Mouse (Mus musculus) adrenal gland, postnatal 10 days (tissue): ENCODE measurements around the gene Gm21985. TPM values are rescaled to one million over a fixed set of nuclear protein-coding genes. Genes with fewer than 3 reads are reported as not detected.
"Not testable (repeated sequence)": the region's sequence is repeated elsewhere in the genome, so short reads cannot be mapped to it uniquely, and the experiment has no call there.

Experiments used
- DNase-seq: peaks from one replicate; pipeline ENCODE4 v3.0.0; 2021; ENCODE audit warnings: mixed read lengths
- total RNA-seq, 2 experiments: library from RNA; stranded (reverse); gene quantifications; 2 replicates each; pipeline ENCODE4 v1.2.3; 2021

Gene Gm21985
- total RNA-seq, 2 experiments from 2014 or later, result 0.54 TPM; not detected in 1

DNA sequence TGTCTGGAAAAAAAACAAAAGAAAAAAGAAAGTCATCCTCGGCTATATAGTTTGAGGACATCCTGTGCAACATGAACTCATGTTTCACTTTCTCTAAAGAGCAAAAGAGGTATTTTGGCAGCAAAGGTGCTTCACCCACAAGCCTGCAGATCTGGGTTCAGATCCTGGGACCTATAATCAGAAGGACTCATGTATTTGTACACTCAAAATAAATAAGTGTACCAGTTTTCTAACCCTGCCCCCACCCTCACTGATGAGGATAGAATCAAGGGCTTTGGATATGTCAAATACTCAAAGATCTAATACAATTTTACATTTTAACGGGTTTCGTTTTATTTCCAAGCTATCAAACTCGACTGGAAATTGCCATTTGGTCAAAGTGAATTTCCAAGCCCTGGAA, 1.8 kb upstream of the Gm21985 start:
- no peak for DNase-seq

DNA sequence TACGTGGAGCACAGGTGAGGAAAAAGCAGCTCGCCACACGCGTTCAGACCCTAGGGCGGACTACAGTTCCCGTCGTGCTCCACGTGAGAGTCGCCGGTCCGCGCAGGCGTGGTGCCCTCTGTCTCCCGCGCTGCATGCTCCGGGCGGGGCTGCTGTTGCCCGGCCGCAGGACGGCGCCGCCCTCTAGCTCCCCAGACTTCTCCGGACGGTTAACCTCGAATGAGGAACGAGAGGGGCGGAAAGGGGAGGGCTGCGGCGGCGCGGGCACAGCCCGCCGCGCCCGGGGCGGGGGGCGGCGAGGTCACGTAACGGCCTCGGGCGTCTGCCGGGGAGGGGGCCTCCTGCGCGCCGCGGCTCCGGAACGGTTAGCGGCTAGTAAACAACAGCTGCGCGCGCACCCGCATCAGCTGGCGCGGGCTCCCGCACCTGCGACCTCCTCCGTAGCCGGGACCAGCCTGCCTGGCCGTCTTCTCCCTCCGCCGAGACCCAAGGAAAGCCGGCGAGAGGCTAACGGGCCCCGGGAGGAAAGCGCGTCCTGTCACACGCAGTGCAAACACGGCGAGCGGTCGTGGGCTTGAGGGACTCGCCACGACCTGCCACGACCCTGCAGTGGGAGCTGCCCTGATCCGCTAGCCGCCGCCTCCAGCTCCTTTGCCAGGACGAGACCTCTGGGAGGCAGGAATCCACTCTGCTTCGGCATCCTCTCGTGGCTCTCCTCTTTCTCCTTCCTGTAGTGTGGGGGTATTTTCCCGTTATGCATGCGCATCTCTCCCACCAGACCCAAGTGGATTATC, 469 bp upstream of the Gm21985 start, which contains the start of gene Slc12a6:
Slc12a6 (plus strand) TSS at position 378 of the 794 bp plus-strand sequence.
- DNase-seq, result peak; percentile 95

DNA sequence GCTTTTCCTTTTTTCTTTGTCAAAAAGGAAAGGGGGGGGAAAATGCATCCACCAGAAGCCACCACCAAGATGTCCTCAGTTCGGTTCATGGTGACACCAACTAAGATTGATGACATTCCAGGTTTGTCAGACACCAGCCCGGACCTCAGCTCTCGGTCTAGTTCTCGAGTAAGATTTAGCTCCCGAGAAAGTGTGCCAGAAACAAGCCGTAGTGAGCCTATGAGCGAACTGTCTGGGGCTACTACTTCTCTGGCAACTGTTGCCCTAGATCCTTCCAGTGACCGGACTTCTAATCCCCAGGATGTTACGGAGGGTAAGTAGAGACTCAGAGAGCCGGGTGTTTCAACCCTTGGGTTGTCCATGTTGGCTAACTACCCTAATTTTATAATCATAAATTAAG, 666 bp downstream of the Gm21985 start:
- DNase-seq, result peak; percentile 18

DNA sequence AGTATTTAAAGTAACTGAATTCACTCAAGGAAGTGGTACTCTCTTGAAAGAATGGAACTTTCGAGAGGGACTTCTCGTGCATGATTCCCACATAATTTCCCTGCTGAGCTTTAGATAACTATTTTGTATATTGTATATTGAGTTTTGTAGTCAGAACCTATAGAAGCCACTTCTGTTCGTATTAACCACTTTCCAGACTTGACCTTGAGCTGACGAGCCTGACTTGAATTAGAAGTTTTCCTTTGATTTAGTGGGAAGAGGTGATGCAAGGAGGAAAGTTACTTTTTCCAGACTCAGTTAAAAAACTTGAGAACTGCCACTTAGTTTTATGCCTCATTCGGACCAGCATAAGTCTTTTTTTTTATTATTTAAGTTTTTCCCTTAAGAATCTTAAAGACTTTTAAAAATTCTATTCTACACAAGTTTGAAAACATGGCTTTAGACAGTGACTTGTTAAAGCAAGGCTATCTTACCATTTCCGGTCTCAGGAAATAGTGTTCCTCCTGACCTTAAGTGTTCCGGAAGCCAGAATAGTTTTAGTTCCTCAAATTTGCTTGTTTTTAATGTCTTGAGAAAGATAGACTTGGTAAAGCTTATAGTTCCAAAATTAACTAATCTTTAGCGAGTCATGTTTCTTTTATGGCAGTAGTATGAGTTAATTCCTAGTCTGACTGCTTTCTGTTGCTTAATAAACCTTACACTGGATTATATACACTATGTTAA, 1.6 kb downstream of the Gm21985 start:
- no peak for DNase-seq

DNA sequence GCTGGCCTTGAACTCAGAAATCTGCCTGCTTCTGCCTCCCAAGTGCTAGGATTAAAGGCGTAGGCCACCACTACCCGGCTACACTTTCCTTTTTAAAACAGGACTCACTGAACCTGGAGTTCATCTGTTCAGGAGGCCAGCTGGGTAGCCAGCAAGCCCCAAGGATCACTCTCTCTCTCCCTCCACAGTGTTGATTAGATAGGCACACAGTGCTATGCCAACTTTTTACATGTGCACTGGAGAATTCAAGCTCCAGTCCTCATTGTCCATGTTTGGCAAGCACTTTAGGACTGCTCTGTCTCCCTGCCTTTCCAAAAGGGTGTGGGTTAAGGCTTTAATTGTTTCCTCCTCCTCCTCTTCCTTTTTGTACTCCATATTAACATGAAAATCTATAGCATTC, 3.9 kb downstream of the Gm21985 start:
- DNase-seq, result no peak

DNA sequence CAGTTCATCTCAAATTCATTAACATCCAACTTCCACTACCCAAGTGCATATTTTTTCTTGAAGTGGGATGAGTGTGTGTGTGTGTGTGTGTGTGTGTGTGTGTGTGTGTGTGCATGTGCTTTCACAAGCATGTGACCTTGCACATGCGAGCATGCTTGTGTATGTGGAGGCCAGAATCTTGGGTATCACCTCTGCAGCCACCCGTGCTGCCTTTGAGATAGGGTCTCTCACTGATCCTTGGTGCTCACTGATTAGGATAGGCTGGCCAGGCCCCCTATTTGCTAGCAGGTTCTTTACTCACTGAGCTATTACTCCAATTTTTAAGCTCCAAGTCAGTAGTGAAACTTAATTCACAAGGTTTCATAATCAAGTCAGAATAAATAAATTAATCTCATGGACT, 6.8 kb downstream of the Gm21985 start:
- DNase-seq, result no peak

DNA sequence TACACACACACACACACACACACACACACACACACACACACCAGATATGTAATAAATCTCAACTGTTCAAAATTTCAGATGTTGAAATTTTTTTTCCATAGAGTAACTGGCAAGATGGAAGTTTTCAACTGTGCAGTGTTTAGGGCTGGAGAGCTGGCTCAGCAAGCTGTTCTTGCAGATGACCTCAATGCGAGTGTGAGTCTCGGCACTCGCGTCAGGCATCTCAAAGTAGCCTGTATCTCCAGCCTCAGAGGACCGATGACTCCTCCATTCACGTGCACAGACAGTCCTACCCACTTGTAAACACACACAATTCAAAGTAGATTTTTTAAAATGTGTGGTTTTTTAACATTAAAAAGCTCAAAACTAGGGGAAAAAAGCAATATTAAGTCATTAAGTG, 7.4 kb downstream of the Gm21985 start:
- DNase-seq, result no peak

DNA sequence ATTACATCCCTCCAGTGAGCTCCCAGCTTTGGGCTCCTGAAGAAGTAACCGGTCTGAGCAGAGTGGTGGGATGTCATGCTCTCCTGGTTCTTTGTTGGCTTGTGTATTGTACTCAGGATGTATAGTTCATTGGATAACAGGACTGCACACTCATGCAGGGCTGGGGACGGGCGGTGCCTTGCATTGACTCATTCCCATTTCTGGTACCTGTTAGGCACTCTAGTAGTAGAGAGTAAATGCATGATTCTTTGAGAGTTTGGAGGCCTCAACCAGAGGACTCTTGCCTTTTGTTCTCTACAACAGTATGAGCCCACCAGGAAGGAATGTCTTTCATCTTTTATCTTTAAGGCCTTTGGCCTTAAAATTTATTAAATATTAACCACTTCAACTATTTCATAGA, 10.8 kb downstream of the Gm21985 start:
- no peak for DNase-seq

DNA sequence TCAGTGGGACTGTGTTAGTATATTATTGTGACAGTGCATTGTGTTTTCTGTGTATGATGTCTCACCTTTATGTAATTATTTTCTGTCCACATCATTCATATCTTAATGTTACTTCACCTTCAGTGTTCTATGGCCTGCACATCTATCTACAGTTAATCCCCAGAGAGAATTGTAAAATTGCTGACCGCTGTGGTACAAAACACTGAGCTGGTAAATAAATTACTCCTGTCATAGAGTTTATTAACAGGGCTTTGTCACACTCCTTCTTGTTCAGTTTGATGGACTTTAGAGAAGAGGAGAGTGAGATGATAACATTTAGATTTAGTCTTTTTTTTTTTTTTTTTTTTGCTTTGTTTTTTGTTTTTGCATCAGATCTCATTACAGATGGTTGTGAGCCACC, 16.7 kb downstream of the Gm21985 start:
- DNase-seq, result no peak

DNA sequence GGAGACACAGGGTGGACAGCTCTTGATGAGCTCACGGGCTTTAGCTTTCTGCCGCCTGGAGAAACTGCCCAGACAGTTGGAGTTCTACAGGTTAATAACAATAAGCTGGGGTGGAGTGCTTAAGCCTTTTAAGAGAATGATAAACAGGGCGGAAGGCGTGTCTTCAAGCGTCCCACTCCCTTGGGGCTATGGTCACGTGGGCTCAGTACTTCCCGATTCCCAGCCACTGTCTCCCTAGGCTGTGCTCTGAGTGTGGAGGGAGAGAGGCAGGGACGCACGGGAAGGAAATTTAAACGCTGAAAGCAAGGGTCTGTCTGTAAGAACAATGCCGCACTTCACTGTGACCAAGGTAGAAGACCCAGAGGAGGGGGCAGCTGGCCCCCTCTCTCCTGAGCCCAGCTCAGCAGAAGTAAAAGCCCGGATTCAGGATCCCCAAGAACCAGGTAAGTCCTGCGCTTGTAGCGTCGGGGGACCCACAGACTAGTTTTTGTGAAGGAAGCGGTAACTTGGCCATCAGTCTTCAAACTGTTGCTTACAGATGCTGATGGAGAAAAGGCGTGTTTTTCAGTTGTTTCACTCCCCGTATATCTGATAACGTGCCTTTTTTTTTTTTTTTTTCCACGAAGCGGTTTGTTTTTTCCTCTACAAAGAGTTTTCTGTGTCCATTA, 18.4 kb downstream of the Gm21985 start:
- DNase-seq, result peak; percentile 75

DNA sequence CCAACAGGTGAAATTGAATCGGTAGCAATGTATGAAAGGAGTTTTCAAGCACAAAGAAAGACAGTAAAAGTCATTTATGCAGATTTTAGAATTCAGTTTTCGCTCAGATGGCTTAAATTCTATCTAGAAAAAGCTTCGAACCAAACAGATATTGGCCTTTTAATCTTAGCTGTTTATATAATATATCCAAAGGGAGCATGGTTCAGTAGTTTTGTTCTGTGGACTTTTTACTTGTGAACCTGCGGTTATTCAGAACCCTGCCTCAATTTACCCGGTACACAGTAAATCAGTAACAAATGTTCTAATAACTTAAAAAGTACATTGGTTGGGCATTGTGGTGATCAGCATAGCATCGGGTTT, 18.9 kb downstream of the Gm21985 start:
- DNase-seq, result no peak

DNA sequence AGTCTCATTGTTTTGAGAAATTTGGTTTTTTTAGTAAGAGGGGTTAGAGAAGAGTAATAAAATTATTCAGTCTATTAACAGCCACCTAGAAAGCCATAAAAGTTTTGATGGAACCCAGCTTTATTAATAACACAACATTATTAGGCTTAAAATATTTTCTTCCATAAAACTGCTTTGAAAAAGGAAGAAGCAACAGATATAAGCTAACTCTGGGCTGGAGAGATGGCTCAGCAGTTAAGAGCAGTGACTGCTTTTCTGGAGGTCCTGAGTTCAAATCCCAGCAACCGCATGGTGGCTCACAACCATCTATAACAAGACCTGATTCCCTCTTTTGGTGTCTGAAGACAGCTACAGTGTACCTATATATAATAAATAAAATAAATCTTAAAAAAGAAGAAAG, 19.9 kb downstream of the Gm21985 start:
- not testable (repeated sequence) for DNase-seq

DNA sequence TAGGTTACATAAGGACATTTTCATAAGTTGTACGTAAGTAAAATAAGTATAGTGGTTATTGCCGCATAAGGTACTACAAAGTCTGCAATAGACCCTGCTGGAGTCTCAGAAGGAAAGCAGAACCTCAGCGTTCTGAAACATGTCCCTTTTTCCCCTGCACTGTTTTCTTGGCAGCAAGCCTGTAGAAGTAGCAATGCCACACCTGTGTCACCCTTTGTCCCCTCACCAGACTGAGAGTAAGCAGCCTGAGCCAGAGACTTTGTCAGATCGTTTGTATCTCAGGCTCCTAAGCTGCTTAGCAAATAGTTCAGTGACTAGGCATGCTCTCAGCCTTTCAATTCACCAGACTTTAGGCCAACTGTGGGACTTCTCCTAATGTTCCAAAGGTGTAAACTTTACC, 20.9 kb downstream of the Gm21985 start:
- DNase-seq, result no peak

DNA sequence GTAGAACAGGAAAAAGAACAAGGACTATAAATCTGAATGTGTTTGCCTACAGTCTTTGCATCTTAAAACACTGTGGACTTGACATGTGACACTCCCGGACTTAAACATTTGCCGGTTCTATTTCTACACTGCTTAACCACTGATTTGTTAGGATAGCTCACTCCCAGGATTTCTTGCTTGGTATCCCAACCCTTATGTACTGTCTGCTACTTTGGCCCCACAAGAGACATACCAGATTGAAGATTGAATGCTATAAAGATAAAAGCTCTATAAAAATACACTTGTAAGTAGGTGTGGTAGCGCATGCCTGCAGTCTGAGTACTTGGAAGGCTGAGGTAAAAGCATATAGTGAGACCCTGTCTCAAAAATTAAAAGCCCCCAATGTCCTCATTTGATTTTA, 23.4 kb downstream of the Gm21985 start:
- no peak for DNase-seq

DNA sequence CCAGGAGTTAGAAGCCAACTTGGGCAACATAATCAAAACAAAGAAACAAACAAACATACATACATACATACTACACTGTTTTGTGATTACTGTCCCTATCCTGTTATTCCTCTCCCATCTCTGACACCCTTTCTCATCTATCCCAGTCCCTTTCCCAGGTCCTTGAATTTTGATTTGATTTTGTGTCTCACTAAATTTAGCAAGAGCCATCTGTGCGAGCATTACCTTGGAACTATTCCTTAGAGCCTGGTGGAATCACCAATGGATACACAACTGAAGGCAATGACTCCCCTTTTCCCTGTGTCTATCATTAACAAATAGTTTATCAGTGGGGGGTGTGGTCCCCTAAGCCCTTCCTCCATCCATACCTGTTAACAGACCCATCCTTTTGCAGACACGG, 26.7 kb downstream of the Gm21985 start:
- DNase-seq, result no peak

DNA sequence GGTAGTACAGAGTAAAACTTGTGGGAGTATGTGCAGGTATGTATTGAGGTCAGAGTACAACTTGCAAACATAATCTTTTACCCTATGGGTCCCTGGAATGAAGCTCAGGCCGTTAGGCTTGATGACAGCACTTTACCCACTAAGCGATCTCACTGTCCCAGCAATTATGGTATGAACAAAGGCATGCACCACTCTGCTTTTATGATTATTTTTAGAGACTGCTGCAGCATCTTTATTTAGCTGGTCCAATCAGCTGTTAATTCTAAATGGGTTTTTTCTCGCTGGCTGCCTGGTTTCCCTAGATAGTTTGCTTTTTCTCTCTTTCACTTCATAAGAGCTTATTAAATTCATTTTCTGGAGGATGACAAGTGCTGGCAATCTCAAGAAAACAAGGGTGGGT, 30.1 kb downstream of the Gm21985 start:
- no peak for DNase-seq

DNA sequence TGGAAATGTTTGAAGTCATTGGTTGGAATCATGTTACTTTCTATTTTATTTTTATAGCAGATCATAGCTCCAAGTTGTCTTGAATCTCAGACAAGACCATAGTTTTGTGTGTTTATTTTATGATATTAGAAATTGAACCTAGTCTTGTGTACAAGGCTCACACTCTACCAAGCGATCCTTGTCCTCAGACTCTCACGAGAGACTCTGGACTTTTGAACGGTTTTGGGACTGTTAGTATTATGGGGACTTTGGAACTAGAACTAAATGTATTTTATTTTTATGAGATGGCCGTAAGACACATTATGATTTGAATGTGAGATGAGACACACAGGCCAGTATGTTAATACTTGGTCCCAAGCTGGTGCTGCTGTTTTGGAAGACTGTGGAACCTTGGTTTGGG, 32.1 kb downstream of the Gm21985 start:
- no peak for DNase-seq

DNA sequence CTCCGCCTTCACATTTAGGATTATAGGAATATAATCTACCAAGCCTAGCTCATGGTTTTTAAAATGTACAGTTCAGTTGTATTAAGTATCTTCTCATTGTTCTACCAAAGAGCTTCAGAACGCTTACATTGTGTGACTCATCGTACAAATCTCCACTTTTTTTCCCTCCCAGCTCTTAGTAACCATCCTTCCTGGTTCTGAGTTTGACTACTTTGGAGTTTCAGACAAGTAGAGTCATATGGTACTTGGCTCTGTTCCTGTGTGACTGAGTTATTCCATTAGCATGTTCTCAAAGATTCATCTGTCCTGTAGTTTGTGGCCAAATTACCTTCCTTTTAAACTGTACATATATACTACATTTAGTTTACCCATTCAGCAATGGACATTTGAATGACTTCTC, 42.6 kb downstream of the Gm21985 start:
- DNase-seq, result no peak

DNA sequence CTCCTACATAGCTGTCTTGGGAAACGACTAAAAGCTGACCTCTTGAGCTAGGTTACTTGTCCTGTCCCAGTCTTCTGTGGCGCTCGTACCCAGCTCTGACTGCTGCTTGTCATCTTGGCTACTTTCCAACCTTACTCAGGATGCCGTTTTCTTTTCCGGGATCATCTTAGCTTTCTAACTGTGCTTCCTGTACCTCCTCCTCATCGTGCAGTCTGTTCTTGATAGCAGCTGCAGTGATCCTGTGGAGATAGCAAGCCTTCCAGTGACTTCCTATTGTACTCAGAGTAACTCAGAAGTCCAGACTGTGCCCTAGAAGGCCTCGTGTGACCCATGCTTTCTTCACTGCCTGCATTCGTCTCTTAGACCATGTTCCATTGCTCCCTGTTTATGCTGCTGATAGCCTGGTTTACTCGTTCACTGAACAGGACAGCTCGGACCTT, 43.1 kb downstream of the Gm21985 start:
- DNase-seq, result no peak

DNA sequence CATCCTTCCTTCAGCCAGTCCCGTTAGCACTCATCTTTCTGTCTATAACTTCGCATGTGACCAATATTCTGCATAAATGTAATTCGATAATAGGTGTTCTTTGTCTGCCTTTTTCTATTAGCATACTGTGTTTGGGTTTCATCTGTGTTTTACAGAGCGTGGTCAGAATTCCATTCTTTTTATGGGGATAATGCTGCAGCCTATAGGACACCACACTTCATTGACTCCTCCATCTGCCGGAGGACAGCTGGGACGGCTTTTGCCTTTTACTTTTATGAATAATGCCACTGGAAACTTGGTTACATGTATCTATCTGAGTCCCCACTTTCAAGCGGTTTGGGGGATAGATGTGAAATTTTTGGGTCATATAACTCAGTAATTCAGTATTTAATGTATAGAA, 49.5 kb downstream of the Gm21985 start:
- no peak for DNase-seq

DNA sequence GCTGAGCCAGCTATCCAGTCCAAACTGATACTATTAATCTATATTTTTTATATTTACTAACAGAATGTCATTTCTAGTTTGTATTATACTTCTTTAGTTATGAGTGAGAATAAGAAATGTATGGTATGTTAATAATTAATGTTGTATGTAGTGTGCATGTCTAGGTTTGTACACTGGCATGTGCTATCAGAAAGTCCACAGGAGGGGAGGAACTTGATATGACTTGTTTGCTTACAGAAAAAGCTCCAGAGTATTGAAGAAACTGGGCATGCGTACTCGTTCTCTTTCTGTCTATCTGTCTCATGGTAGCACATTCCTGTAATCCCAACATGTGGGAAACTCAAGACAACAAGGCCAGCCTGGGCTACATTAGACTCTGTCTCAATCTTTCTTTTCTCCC, 52.1 kb downstream of the Gm21985 start:
- DNase-seq, result no peak

DNA sequence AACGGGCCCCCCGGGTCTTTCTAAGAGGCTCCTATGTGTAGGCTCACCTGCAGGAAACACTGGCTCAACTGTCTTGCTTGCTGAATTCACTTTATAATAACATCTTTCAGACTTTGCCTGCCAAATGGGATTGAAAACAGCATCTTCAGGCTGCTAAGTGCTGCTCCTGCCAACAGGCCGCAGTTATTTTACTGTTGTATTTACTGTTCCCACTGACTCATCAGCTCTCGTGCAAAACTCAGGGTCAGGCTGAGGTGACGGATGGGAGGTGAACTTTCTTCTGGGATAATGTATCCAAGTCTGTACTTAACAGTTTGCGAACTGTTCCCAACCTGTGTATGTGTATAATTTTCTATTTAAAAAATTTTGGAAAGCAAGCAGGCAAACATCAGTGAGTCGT, 52.8 kb downstream of the Gm21985 start:
- peak; percentile 35 for DNase-seq

DNA sequence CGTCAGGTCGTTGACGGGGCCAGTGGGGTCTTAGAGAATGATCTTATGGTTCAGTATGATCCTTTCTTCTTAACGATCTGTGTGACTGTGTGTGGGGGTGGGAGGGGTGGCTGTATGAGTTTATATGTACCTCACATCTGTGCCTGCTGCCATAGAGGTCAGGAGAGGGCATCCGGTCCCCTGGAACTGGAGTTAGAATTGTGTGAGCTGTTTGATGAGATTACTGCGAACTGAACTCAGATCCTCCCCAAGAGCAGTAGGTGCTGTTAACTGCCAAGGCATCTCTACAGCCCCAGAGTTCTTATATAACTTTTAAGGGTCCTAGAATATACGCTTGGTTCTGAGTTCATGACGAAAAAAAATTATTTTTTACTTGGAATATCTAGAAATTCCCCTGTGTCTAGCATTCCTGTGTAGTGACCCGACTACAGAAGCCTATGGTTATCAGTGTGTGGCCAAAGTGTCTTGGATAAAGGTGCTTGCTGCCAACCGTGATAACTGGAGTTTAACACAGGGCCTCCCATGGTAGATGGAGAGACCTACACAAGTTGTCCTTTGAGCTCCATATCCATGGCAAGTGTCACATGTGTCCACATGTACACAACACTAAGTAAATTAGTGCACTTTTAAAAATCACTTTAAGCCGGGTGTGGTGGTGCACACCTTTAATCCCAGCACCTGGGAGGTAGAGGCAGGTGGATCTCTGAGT, 62.1 kb downstream of the Gm21985 start:
- DNase-seq, result no peak
